17 mouse cellular contexts compared by ENCODE assay signal in the genomic region with DNA sequence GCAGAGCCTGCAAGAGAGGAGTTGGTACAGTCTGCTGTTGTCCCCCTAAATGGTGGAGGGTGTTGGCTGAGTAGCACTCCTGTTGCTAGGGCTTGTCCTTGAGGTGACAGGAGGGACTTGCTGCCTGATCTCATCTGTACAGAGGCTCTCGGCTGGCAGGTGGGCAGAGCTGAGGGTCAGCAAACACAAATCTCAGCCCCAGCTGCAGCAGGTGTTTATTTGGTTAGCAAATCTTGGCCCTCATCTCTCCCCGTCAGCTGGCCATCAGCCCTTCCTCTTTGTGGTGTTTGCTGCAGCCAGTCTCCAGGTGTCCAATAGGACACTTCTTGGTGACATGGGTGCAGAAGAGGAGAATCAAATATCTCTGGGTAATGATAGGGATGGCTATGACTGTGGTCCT. TPM values are rescaled to one million over a fixed set of nuclear protein-coding genes. Genes with fewer than 3 reads are reported as not detected.
DNase-seq lines count a peak whose midpoint lies in the region; ATAC-seq and TF ChIP-seq lines count a peak whose summit lies in the region.
"Had no signal": no experiment of that assay in that cellular context is flagged by ENCODE, and none has a peak within 500 bp of the region (broad histone marks: within the 10 kb centered on the region; RNA-seq: fewer than 3 reads in every experiment).

No protein-coding gene starts in this region.

- H3K9me3 ChIP-seq in forebrain, embryonic 13.5 days (replicated peaks): no peaks in the 10 kb centered on the region; the same call in 1 of the 2 replicates
- H3K9me3 ChIP-seq in forebrain, embryonic 14.5 days (replicated peaks; ENCODE audit: control insufficient read depth, low read length): no peaks in the 10 kb centered on the region
- no peaks in the 10 kb centered on the region for H3K9me3 ChIP-seq in intestine, embryonic 14.5 days (ENCODE audit: control insufficient read depth, low read length)
- no peaks in the 10 kb centered on the region for H3K9me3 ChIP-seq in intestine, postnatal 0 days (ENCODE audit: control insufficient read depth)
- peaks cover 2% of the 10 kb centered on the region for H3K9me3 ChIP-seq in CH12.LX (replicated peaks; ENCODE audit: low read length)
- H3K9me3 ChIP-seq: liver, embryonic 15.5 days; midbrain, embryonic 15.5 days had no signal

- H3K4me1 ChIP-seq in forebrain, embryonic 13.5 days: no peaks in the 10 kb centered on the region
- H3K4me1 ChIP-seq in forebrain, embryonic 14.5 days (ENCODE audit: control insufficient read depth, insufficient read depth, low read length): no peaks in the 10 kb centered on the region
- H3K4me1 ChIP-seq in intestine, embryonic 14.5 days (replicated peaks; ENCODE audit: control insufficient read depth, insufficient read depth, low read length): peaks cover 12% of the 10 kb centered on the region
- H3K4me1 ChIP-seq in intestine, postnatal 0 days (replicated peaks; ENCODE audit: control insufficient read depth, insufficient read depth, low read length): peaks cover 15% of the 10 kb centered on the region
- peaks cover 36 to 71% of the 10 kb centered on the region in 2 experiments for H3K4me1 ChIP-seq in CH12.LX (ENCODE audit: control insufficient read depth in 1 of 2, insufficient read depth in 2 of 2)

- no peaks in the 10 kb centered on the region for H3K36me3 ChIP-seq in forebrain, embryonic 13.5 days (ENCODE audit: poor library complexity, severe bottlenecking)
- no peaks in the 10 kb centered on the region for H3K36me3 ChIP-seq in forebrain, embryonic 14.5 days (ENCODE audit: control insufficient read depth, insufficient read depth, low read length)
- no peaks in the 10 kb centered on the region for H3K36me3 ChIP-seq in intestine, embryonic 14.5 days (ENCODE audit: control insufficient read depth, insufficient read depth, low read length)
- no peaks in the 10 kb centered on the region for H3K36me3 ChIP-seq in intestine, postnatal 0 days (ENCODE audit: control insufficient read depth, insufficient read depth)
- H3K36me3 ChIP-seq in CH12.LX (replicated peaks in 1 of 2; ENCODE audit: control insufficient read depth in 1 of 2, insufficient read depth in 1 of 2, low read length in 1 of 2) (peaks cover 0 to 2% of the 10 kb centered on the region in 2 experiments), myocyte (ENCODE audit: control insufficient read depth, insufficient read depth) (no peaks in the 10 kb centered on the region)
- H3K36me3 ChIP-seq: liver, embryonic 15.5 days; midbrain, embryonic 15.5 days had no signal

- no peaks in the 10 kb centered on the region for H3K79me2 ChIP-seq in CH12.LX (replicated peaks; ENCODE audit: control insufficient read depth, extremely low read depth, insufficient read depth, poor library complexity, severe bottlenecking)
- peaks cover 14% of the 10 kb centered on the region for H3K79me2 ChIP-seq in myocyte (ENCODE audit: control insufficient read depth, insufficient read depth)

- TF ChIP-seq CTCF in intestine, postnatal 0 days (IDR thresholded peaks at IDR 0.05; ENCODE audit: low read depth): no peak
- no peak for TF ChIP-seq CTCF in CH12.LX (conservative IDR thresholded peaks at IDR 0.05 in 1 of 2, IDR thresholded peaks at IDR 0.05 in 1 of 2; ENCODE audit: low read depth in 2 of 2, low read length in 2 of 2)

- no peak overlapping the region for H3K4me2 ChIP-seq in forebrain, embryonic 13.5 days
- no peak overlapping the region for H3K4me2 ChIP-seq in forebrain, embryonic 14.5 days (ENCODE audit: low read length)
- no peak overlapping the region for H3K4me2 ChIP-seq in intestine, embryonic 14.5 days (ENCODE audit: low read length)
- no peak overlapping the region for H3K4me2 ChIP-seq in intestine, postnatal 0 days (replicated peaks; ENCODE audit: low read depth)
- H3K4me2 ChIP-seq in CH12.LX (ENCODE audit: insufficient read depth, low read depth, poor library complexity, severe bottlenecking) (peak overlapping the region; percentile 12; the same call in 1 of the 2 replicates), myocyte (ENCODE audit: low read depth) (peak overlapping the region; percentile 61)
- H3K4me2 ChIP-seq: liver, embryonic 15.5 days; midbrain, embryonic 15.5 days had no signal

- dilution Hi-C loops in CH12.LX (cut with MboI; ENCODE audit: extremely low pct_ligation_motif_present, extremely low pct_unique_long_range_greater_than_20kb, low sequenced_read_pairs): no loop called here

- no peak overlapping the region for H3K4me3 ChIP-seq in forebrain, embryonic 13.5 days
- no peak overlapping the region for H3K4me3 ChIP-seq in forebrain, embryonic 14.5 days (ENCODE audit: low read depth, low read length)
- H3K4me3 ChIP-seq in intestine, embryonic 14.5 days (ENCODE audit: low read depth, low read length): no peak overlapping the region
- no peak overlapping the region for H3K4me3 ChIP-seq in intestine, postnatal 0 days (ENCODE audit: low read depth, low read length)
- H3K4me3 ChIP-seq in CH12.LX (replicated peaks in 1 of 3; ENCODE audit: low read depth in 2 of 3, low read length in 2 of 3, poor library complexity in 1 of 3) (no peak overlapping the region), myocyte (no peak overlapping the region)
- H3K4me3 ChIP-seq: erythroblast, embryonic 14.5 days; liver, embryonic 15.5 days; midbrain, embryonic 15.5 days had no signal

- no peak for ATAC-seq in forebrain, embryonic 13.5 days
- no peak for ATAC-seq in forebrain, embryonic 14.5 days
- ATAC-seq in intestine, embryonic 14.5 days (replicated peaks; ENCODE audit: low FRiP score, low TSS enrichment, low read depth): peak; percentile 19
- no peak for ATAC-seq in intestine, postnatal 0 days
- ATAC-seq: inflammation-experienced regulatory T-cells, adult 6 months; midbrain, embryonic 15.5 days; Patski had no signal

- H3K9ac ChIP-seq in forebrain, embryonic 13.5 days: no peak overlapping the region
- no peak overlapping the region for H3K9ac ChIP-seq in forebrain, embryonic 14.5 days (ENCODE audit: low read length)
- H3K9ac ChIP-seq in intestine, embryonic 14.5 days (ENCODE audit: low read length): no peak overlapping the region
- H3K9ac ChIP-seq in intestine, postnatal 0 days (ENCODE audit: low read depth, low read length): no peak overlapping the region
- no peak overlapping the region for H3K9ac ChIP-seq in CH12.LX (ENCODE audit: insufficient read depth, low read depth)
- H3K9ac ChIP-seq: liver, embryonic 15.5 days; midbrain, embryonic 15.5 days had no signal

- DNase-seq in forebrain, embryonic 14.5 days (ENCODE audit: low spot score): no peak
- DNase-seq in intestine, embryonic 14.5 days (ENCODE audit: low spot score): no peak
- DNase-seq in CH12.LX (ENCODE audit: extremely low read depth): no peak
- no peak for DNase-seq in urinary bladder, adult 18-20 months (ENCODE audit: low spot score in 2 of 2)
- no peak for DNase-seq in right cerebral cortex, adult 2 months (ENCODE audit: low spot score in 2 of 2)
- DNase-seq: cerebellum, postnatal 10 days; layer of hippocampus, postnatal 36 days; left cerebral cortex, postnatal 4 days; right cerebral cortex, postnatal 25 days had no signal

- in situ Hi-C loops in CH12.LX (cut with MboI; ENCODE audit: low pct_ligation_motif_present, low pct_unique_long_range_greater_than_20kb, low sequenced_read_pairs): no loop called here

- H3K27ac ChIP-seq in forebrain, embryonic 13.5 days: 0 out of 2 replicates have a peak overlapping the region, but pooled peaks have one; percentile 2
- H3K27ac ChIP-seq in forebrain, embryonic 14.5 days (ENCODE audit: low read depth, low read length): no peak overlapping the region
- peak overlapping the region; percentile 60 for H3K27ac ChIP-seq in intestine, embryonic 14.5 days (ENCODE audit: low read depth)
- no peak overlapping the region for H3K27ac ChIP-seq in intestine, postnatal 0 days (ENCODE audit: low read depth, low read length)
- no peak overlapping the region for H3K27ac ChIP-seq in CH12.LX (ENCODE audit: insufficient read depth, low read depth)
- H3K27ac ChIP-seq: liver, embryonic 15.5 days; midbrain, embryonic 15.5 days had no signal

- H3K27me3 ChIP-seq in forebrain, embryonic 13.5 days: peaks cover 9% of the 10 kb centered on the region
- peaks cover 1% of the 10 kb centered on the region; the same call in 1 of the 2 replicates for H3K27me3 ChIP-seq in forebrain, embryonic 14.5 days (replicated peaks; ENCODE audit: control insufficient read depth, insufficient read depth, low read length)
- H3K27me3 ChIP-seq in intestine, embryonic 14.5 days (replicated peaks; ENCODE audit: control insufficient read depth, insufficient read depth, low read length): no peaks in the 10 kb centered on the region
- no peaks in the 10 kb centered on the region for H3K27me3 ChIP-seq in intestine, postnatal 0 days (replicated peaks; ENCODE audit: control insufficient read depth, insufficient read depth, low read length)
- no peaks in the 10 kb centered on the region for H3K27me3 ChIP-seq in CH12.LX (replicated peaks)
- no peaks in the 10 kb centered on the region for H3K27me3 ChIP-seq in myocyte (ENCODE audit: control insufficient read depth, insufficient read depth, insufficient read length)
- H3K27me3 ChIP-seq: Patski had no signal

- TF ChIP-seq POLR2A in CH12.LX (IDR thresholded peaks at IDR 0.05; ENCODE audit: low read depth, low read length) (no peak), myocyte (IDR thresholded peaks at IDR 0.05; ENCODE audit: insufficient read length, low read depth) (no peak)

- TF ChIP-seq EP300 in CH12.LX (IDR thresholded peaks at IDR 0.05; ENCODE audit: low read length): peak; percentile 41; the same call in 1 of the 2 replicates

- WGBS in forebrain, embryonic 13.5 days: 71% methylated on average over 2 of the region's 2 CpGs
- WGBS in forebrain, embryonic 14.5 days: 60% methylated on average over 2 of the region's 2 CpGs
- 51% methylated on average over 2 of the region's 2 CpGs for WGBS in intestine, embryonic 14.5 days
- WGBS in intestine, postnatal 0 days: 42% methylated on average over 2 of the region's 2 CpGs

- TF ChIP-seq RAD21 in CH12.LX (IDR thresholded peaks at IDR 0.05; ENCODE audit: low read depth, low read length): no peak

- H3ac ChIP-seq in myocyte (ENCODE audit: control insufficient read depth, insufficient read length): no peak overlapping the region

RNA-seq across cellular contexts. Expression of gene Itpr3, which starts 7.1 kb away (rescaled TPM):
- polyA plus RNA-seq in forebrain, embryonic 13.5 days (2015; fragmentation: Nextera tagmentation; extraction: Ambion mirVana): 0.41 and 0.52 TPM in 2 replicates
- 0.61 and 0.79 TPM in 2 replicates for polyA plus RNA-seq in forebrain, embryonic 14.5 days (2014; fragmentation: Nextera tagmentation; extraction: Ambion mirVana)
- polyA plus RNA-seq in intestine, embryonic 14.5 days (2014; fragmentation: Nextera tagmentation; extraction: Ambion mirVana): 14.2 and 16.5 TPM in 2 replicates
- 6.1 and 7.2 TPM in 2 replicates for polyA plus RNA-seq in intestine, postnatal 0 days (2015; fragmentation: Nextera tagmentation; extraction: Ambion mirVana)
- total RNA-seq in CH12.LX (2012; rRNA removed) (8.3 and 11.3 TPM in 2 replicates), CH12.LX (2014; rRNA removed) (2.5 TPM in 2 replicates)
- polyA plus RNA-seq in CH12.LX (2012; ENCODE audit: insufficient read length, low read depth) (8.5 and 9.5 TPM in 2 replicates), myocyte (2012; fragmentation: generic; extraction: Trizol) (22.2 TPM)

RNA-seq across cellular contexts. Expression of gene Bak1, which starts 35.4 kb away (rescaled TPM):
- 1.9 and 2.6 TPM in 2 replicates for polyA plus RNA-seq in forebrain, embryonic 13.5 days (2015; fragmentation: Nextera tagmentation; extraction: Ambion mirVana)
- 4.8 and 7.6 TPM in 2 replicates for polyA plus RNA-seq in forebrain, embryonic 14.5 days (2014; fragmentation: Nextera tagmentation; extraction: Ambion mirVana)
- 10.1 and 11.2 TPM in 2 replicates for polyA plus RNA-seq in intestine, embryonic 14.5 days (2014; fragmentation: Nextera tagmentation; extraction: Ambion mirVana)
- 18.1 and 18.2 TPM in 2 replicates for polyA plus RNA-seq in intestine, postnatal 0 days (2015; fragmentation: Nextera tagmentation; extraction: Ambion mirVana)
- total RNA-seq in CH12.LX (2012; rRNA removed) (57.3 and 69.8 TPM in 2 replicates), CH12.LX (2014; rRNA removed) (61.8 and 62.9 TPM in 2 replicates)
- polyA plus RNA-seq in CH12.LX (2012; ENCODE audit: insufficient read length, low read depth) (123 and 140 TPM in 2 replicates), myocyte (2012; fragmentation: generic; extraction: Trizol) (113 TPM)

Comparison
In these comparisons a context has a peak if more than half of its experiments do, and no peak if none do; other contexts are left out.
1. H3K27ac ChIP-seq: peak in forebrain, embryonic 13.5 days (single experiment) and intestine, embryonic 14.5 days (single experiment); none in forebrain, embryonic 14.5 days (single experiment), intestine, postnatal 0 days (single experiment) and CH12.LX (single experiment).
2. H3K4me2 ChIP-seq: peak in CH12.LX (single experiment) and myocyte (single experiment); none in forebrain, embryonic 13.5 days (single experiment), forebrain, embryonic 14.5 days (single experiment), intestine, embryonic 14.5 days (single experiment) and intestine, postnatal 0 days (single experiment).